Mouse (Mus musculus) heart, adult 2 months (tissue): ENCODE results near the gene F12. TPM values are rescaled to one million over a fixed set of nuclear protein-coding genes. Genes with fewer than 3 reads are reported as not detected.

Experiments used
- DNase-seq, 2 experiments: peaks; one replicate each; pipeline ENCODE4 v3.0.0; 2021
- H3K27ac ChIP-seq: fragments of 200-600 bp; 2 replicates; pipeline ENCODE4 v1.8.1; 2022
- H3K27me3 ChIP-seq: fragments of 200-500 bp; 2 replicates; pipeline ENCODE4 v1.6.1; 2012; ENCODE audit warnings: mild to moderate bottlenecking, low read length, inconsistent platforms, mixed read lengths; ENCODE audit not compliant: control insufficient read depth, insufficient read depth
- H3K36me3 ChIP-seq: fragments of 200-500 bp; 2 replicates; pipeline ENCODE4 v1.6.1; 2012; ENCODE audit warnings: low read length, inconsistent platforms; ENCODE audit not compliant: control insufficient read depth, insufficient read depth
- H3K4me1 ChIP-seq: fragments of 200-500 bp; 2 replicates; pipeline ENCODE4 v1.6.1; 2011; ENCODE audit warnings: low read length; ENCODE audit not compliant: control insufficient read depth, insufficient read depth
- H3K4me3 ChIP-seq: fragments of 200-600 bp; 2 replicates; pipeline ENCODE4 v1.8.1; 2022
- H3K79me2 ChIP-seq: fragments of 200-500 bp; replicated peaks from 2 replicates; pipeline ENCODE4 v1.6.1; 2012; ENCODE audit warnings: mild to moderate bottlenecking, inconsistent platforms, low read length, moderate library complexity, mixed read lengths; ENCODE audit not compliant: control insufficient read depth, insufficient read depth
- H3K9ac ChIP-seq: fragments of 200-500 bp; 2 replicates; pipeline ENCODE4 v1.6.1; 2012; ENCODE audit warnings: low read depth, mild to moderate bottlenecking, control low read depth, inconsistent platforms, low read length, mixed read lengths
- CTCF ChIP-seq: fragments of 200-600 bp; IDR thresholded peaks from 2 replicates; pipeline ENCODE4 v1.8.1; 2022; ENCODE audit warnings: antibody characterized with exemption, mild to moderate bottlenecking, moderate library complexity
- EP300 ChIP-seq: fragments of 200-500 bp; IDR thresholded peaks from 2 replicates; pipeline ENCODE4 v1.6.1; 2011; ENCODE audit warnings: low read depth, low read length, control low read depth; ENCODE audit not compliant: insufficient read depth
- POLR2A ChIP-seq: fragments of 200-500 bp; IDR thresholded peaks from 2 replicates; pipeline ENCODE4 v1.6.1; 2011; ENCODE audit warnings: mild to moderate bottlenecking, low read depth, low read length, control low read depth; ENCODE audit not compliant: insufficient read depth
- WGBS: fragments of 180-500 bp; shearing (Covaris S2); methylation state at CpG from one replicate; pipeline ENCODE4 v1.1.7; 2018; 5-methylcytosine and 5-hydroxymethylcytosine counted together
- intact Hi-C: fragments of 180-260 bp; cut with DNase I; formaldehyde crosslinking; loops from one replicate; pipeline ENCODE4 v1.15.1; 2025
- polyA plus RNA-seq: library from polyadenylated mRNA; depleted of rRNA; stranded (reverse); fragments of >200 nt; gene quantifications from 2 replicates; pipeline ENCODE4 v1.2.3, GENCODE M21; 2012
- total RNA-seq, 2 experiments: library from RNA; stranded (reverse); gene quantifications; 2 replicates each; pipeline ENCODE4 v1.2.3; 2021

F12 gene
- total and polyA plus RNA-seq, 3 experiments = not detected

GRCm38 (mm10) chr13:55375877-55376276 lies 50.7 kb downstream of the F12 start:
- WGBS = 41% methylated on average over 2 of the region's 2 CpGs
- TF ChIP-seq POLR2A (no peak), EP300 (no peak), CTCF (no peak)
- Histone ChIP-seq H3K9ac (no peak overlapping the region), H3K36me3 (no peaks in the 10 kb centered on the region), H3K79me2 (no peaks in the 10 kb centered on the region), H3K27me3 (peaks cover 3% of the 10 kb centered on the region; the same call in 1 of the 2 replicates), H3K4me3 (no peak overlapping the region), H3K4me1 (no peaks in the 10 kb centered on the region), H3K27ac (no peak overlapping the region)
- intact Hi-C loops = no loop called here
- DNase-seq = no peak

GRCm38 (mm10) chr13:55374206-55374924 lies 52.2 kb downstream of the F12 start:
- Histone ChIP-seq H3K36me3 (no peaks in the 10 kb centered on the region), H3K4me1 (no peaks in the 10 kb centered on the region; the same call in 1 of the 2 replicates), H3K27ac (no peak overlapping the region), H3K27me3 (peaks cover 2% of the 10 kb centered on the region; the same call in 1 of the 2 replicates), H3K79me2 (no peaks in the 10 kb centered on the region), H3K4me3 (no peak overlapping the region), H3K9ac (no peak overlapping the region)
- WGBS = 68% methylated on average over 6 of the region's 6 CpGs
- intact Hi-C loops = no loop called here
- no peak for DNase-seq
- no peak for TF ChIP-seq CTCF
- TF ChIP-seq EP300 = no peak
- TF ChIP-seq POLR2A = no peak

- H3K4me3 ChIP-seq = no peak overlapping the region
- H3K9ac ChIP-seq = no peak overlapping the region
- intact Hi-C loops = no loop called here
- H3K79me2 ChIP-seq = no peaks in the 10 kb centered on the region
- H3K36me3 ChIP-seq = no peaks in the 10 kb centered on the region
- no peak for DNase-seq
- H3K27me3 ChIP-seq = no peaks in the 10 kb centered on the region
- TF ChIP-seq EP300 (no peak), CTCF (no peak), POLR2A (no peak)
- no peak overlapping the region for H3K27ac ChIP-seq
- 64% methylated on average over 5 of the region's 5 CpGs for whole genome bisulfite sequencing
- no peaks in the 10 kb centered on the region; the same call in 1 of the 2 replicates for H3K4me1 ChIP-seq
Measured at GRCm38 (mm10) chr13:55371740-55372139, 54.9 kb downstream of the F12 start.

- intact Hi-C loops = no loop called here
Measured at GRCm38 (mm10) chr13:55371007-55371681, 55.4 kb downstream of the F12 start.

GRCm38 (mm10) chr13:55370234-55370633 lies 56.4 kb downstream of the F12 start:
- intact Hi-C loops = no loop called here
- no peaks in the 10 kb centered on the region for H3K79me2 ChIP-seq
- H3K4me1 ChIP-seq = no peaks in the 10 kb centered on the region; the same call in 1 of the 2 replicates
- H3K36me3 ChIP-seq = no peaks in the 10 kb centered on the region
- no peak overlapping the region for H3K4me3 ChIP-seq
- no peak overlapping the region for H3K9ac ChIP-seq
- 19% methylated on average over 3 of the region's 3 CpGs for WGBS
- peak; percentile 30 to 33 for DNase-seq
- H3K27me3 ChIP-seq = no peaks in the 10 kb centered on the region
- TF ChIP-seq EP300 (no peak), CTCF (no peak), POLR2A (no peak)
- H3K27ac ChIP-seq = no peak overlapping the region

More at GRCm38 (mm10) chr13:55371007-55371681, 55.4 kb downstream of the F12 start:
- peak in 1 of 2 experiments; percentile 19 for DNase-seq
- TF ChIP-seq POLR2A = no peak
- TF ChIP-seq EP300 = no peak
- no peak for TF ChIP-seq CTCF
- Histone ChIP-seq H3K4me1 (no peaks in the 10 kb centered on the region; the same call in 1 of the 2 replicates), H3K9ac (no peak overlapping the region), H3K4me3 (no peak overlapping the region), H3K79me2 (no peaks in the 10 kb centered on the region), H3K36me3 (no peaks in the 10 kb centered on the region), H3K27me3 (no peaks in the 10 kb centered on the region), H3K27ac (no peak overlapping the region)
- 55% methylated on average over 8 of the region's 8 CpGs for WGBS

- Histone ChIP-seq H3K4me3 (no peak within 1 kb of the TSS), H3K79me2 (no peaks in the 10 kb centered on the region), H3K36me3 (no peaks in the 10 kb centered on the region), H3K9ac (no peak within 1 kb of the TSS), H3K27ac (peak within 1 kb of the TSS; percentile 7; the same call in 1 of the 2 replicates), H3K27me3 (no peaks in the 10 kb centered on the region), H3K4me1 (no peaks in the 10 kb centered on the region; the same call in 1 of the 2 replicates)
- intact Hi-C loops = no loop called here
- peak; percentile 45 to 57 for DNase-seq
- TF ChIP-seq POLR2A = no peak
- 20% methylated on average over 13 of the region's 13 CpGs for WGBS
Measured at GRCm38 (mm10) chr13:55369531-55370114, 57.0 kb downstream of the F12 start, which contains the start of gene Rgs14. TSS of gene Rgs14 (plus strand) at chr13:55369732.
